Mouse (Mus musculus) hindbrain, embryonic 14.5 days (tissue): ENCODE data around the gene Krr1. TPM values are rescaled to one million over a fixed set of nuclear protein-coding genes. Genes with fewer than 3 reads are reported as not detected.

Source experiments
- ATAC-seq: fragments of 200-750 bp; cut with Nextera tagmentation; 2 replicates; pipeline ENCODE4 v1.8.0; 2017; ENCODE audit warnings: moderate number of reproducible peaks, mild to moderate bottlenecking, moderate TSS enrichment, moderate library complexity; ENCODE audit not compliant: low FRiP score
- DNase-seq: peaks from one replicate; pipeline ENCODE4 v3.0.0-alpha.2; 2015; ENCODE audit warnings: low spot score
- H3K27ac ChIP-seq: fragments of 300-500 bp; sonication (generic); 2 replicates; pipeline ENCODE4 v1.5.1; 2014; ENCODE audit warnings: mild to moderate bottlenecking, moderate library complexity
- H3K27me3 ChIP-seq: fragments of 300-500 bp; sonication (generic); 2 replicates; pipeline ENCODE4 v1.6.1; 2014; ENCODE audit warnings: mild to moderate bottlenecking, low read length, mixed read lengths; ENCODE audit not compliant: control insufficient read depth, insufficient read depth
- H3K36me3 ChIP-seq: fragments of 300-500 bp; sonication (generic); replicated peaks from 2 replicates; pipeline ENCODE4 v1.6.1; 2014; ENCODE audit not compliant: control insufficient read depth, insufficient read depth
- H3K4me1 ChIP-seq: fragments of 300-500 bp; sonication (generic); replicated peaks from 2 replicates; pipeline ENCODE4 v1.6.1; 2014; ENCODE audit warnings: antibody characterized with exemption, low read length, mixed read lengths; ENCODE audit not compliant: control insufficient read depth, insufficient read depth
- H3K4me2 ChIP-seq: fragments of 300-500 bp; sonication (generic); replicated peaks from 2 replicates; pipeline ENCODE4 v1.6.1; 2014; ENCODE audit warnings: mild to moderate bottlenecking, moderate library complexity
- H3K4me3 ChIP-seq: fragments of 300-500 bp; sonication (generic); replicated peaks from 2 replicates; pipeline ENCODE4 v1.5.1; 2014; ENCODE audit warnings: mild to moderate bottlenecking, low read length
- H3K9ac ChIP-seq: fragments of 300-500 bp; sonication (generic); 2 replicates; pipeline ENCODE4 v1.6.1; 2014
- H3K9me3 ChIP-seq: fragments of 300-500 bp; sonication (generic); 2 replicates; pipeline ENCODE4 v1.6.1; 2016; ENCODE audit warnings: low read length; ENCODE audit not compliant: control insufficient read depth
- WGBS: fragments of 180-500 bp; shearing (Covaris S2); extraction: QIAGEN DNeasy Blood & Tissue Kit; methylation state at CpG from one replicate; pipeline ENCODE4 v1.1.7; 2014; 5-methylcytosine and 5-hydroxymethylcytosine counted together
- polyA plus RNA-seq: library from polyadenylated mRNA; unstranded; fragments of >200 nt; fragmentation: Nextera tagmentation; extraction: Ambion mirVana; gene quantifications from 2 replicates; pipeline ENCODE4 v1.2.1, GENCODE M21; 2014

Gene Krr1
- polyA plus RNA-seq, 1 experiment from 2014 or later = 39.3 TPM

DNA sequence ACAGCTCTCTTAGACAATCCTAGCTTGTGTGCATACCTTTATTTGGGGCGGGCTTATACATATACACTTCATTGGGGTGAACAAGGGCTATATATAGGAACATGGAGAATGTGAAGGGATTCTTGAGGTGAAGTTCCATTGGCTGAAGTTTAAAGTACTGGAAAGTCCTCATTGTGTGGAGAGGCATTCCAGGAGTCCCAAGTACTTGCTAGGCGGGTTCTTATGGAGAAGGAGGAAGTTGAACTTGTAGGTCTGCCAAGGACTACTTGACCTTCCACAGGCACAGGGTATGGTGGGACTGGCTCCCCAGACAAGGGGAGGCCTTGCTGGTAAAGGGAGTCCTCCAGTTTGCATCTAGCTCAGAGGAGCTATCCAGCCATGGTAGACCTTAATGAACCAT lies 13.1 kb upstream of the Krr1 start:
- Histone ChIP-seq H3K36me3 (no peaks in the 10 kb centered on the region), H3K27ac (no peak overlapping the region), H3K4me2 (no peak overlapping the region), H3K9ac (no peak overlapping the region), H3K9me3 (no peaks in the 10 kb centered on the region), H3K4me1 (no peaks in the 10 kb centered on the region), H3K27me3 (no peaks in the 10 kb centered on the region), H3K4me3 (no peak overlapping the region)
- ATAC-seq = no peak
- WGBS = 86% methylated on average over 2 of the region's 2 CpGs
- no peak for DNase-seq

DNA sequence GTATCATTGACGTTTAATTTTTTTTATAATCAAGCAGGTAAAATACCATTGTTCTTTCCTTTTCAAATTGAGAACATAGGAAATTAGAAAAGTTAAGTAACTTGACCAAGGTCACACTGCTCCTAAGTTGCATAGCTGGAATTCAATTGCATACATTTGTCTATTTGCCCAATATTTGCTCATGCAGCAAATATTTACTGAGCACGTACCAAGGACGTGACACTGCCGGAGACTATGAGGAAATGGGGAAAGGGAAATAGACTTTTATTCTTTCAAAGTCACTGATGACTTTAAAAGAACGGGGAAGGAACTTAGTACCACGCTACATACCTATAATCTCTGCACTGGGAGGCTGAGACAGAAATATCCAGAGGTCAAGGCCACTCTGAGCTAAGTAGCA lies 12.0 kb upstream of the Krr1 start:
- Histone ChIP-seq H3K36me3 (no peaks in the 10 kb centered on the region), H3K4me1 (no peaks in the 10 kb centered on the region), H3K4me2 (no peak overlapping the region), H3K27ac (no peak overlapping the region), H3K9me3 (no peaks in the 10 kb centered on the region), H3K27me3 (no peaks in the 10 kb centered on the region), H3K9ac (no peak overlapping the region), H3K4me3 (no peak overlapping the region)
- no peak for DNase-seq
- WGBS = 87% methylated on average over 6 of the region's 6 CpGs
- ATAC-seq = no peak

DNA sequence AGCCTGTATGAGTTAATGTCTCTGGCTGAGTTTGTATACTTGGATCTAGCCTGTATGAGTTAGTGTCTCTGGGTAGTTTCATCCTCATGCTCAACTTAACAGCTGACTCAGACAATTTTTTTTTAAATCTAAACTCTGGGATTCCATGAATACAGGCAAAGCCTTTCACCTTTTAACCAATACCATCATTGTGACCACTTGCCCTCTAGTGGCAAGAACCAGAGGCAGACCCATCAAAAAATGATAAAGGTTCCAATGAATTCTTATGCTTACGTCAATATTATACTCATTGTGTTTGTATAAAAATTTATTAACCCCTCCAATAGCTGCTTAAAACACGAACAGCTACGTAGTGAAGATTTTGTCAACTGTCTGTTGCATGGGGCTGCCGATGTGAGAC lies 6.1 kb upstream of the Krr1 start:
- no peak overlapping the region for H3K9ac ChIP-seq
- no peak for ATAC-seq
- no peak overlapping the region for H3K4me2 ChIP-seq
- H3K9me3 ChIP-seq = no peaks in the 10 kb centered on the region
- WGBS = 61% methylated on average over 4 of the region's 4 CpGs
- no peak overlapping the region for H3K27ac ChIP-seq
- H3K27me3 ChIP-seq = no peaks in the 10 kb centered on the region
- DNase-seq = peak; percentile 48
- no peak overlapping the region for H3K4me3 ChIP-seq
- H3K4me1 ChIP-seq = no peaks in the 10 kb centered on the region
- no peaks in the 10 kb centered on the region for H3K36me3 ChIP-seq

DNA sequence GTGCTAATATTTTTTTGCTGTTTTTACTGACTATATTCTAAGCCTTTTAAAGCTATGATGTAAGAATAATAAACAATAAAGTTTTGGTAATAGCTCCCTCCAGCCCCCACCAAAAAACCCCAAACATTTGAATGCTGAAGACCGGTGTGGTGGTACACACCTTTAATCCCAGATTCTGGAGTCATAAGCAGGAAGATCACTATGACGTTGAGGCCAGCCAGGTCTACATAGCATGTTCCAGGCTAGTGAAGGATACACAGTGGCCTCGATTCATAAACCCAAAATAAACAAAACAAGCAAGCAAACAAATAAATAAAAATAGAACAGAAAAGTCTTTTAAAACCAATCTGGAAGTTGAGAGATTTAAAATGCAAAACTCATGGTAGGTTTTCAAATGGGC lies 535 bp upstream of the Krr1 start:
- Histone ChIP-seq H3K27me3 (no peaks in the 10 kb centered on the region), H3K9ac (no peak overlapping the region), H3K4me2 (peak overlapping the region; percentile 37), H3K4me3 (no peak overlapping the region), H3K27ac (no peak overlapping the region), H3K9me3 (no peaks in the 10 kb centered on the region), H3K4me1 (peaks cover 8% of the 10 kb centered on the region), H3K36me3 (peaks cover 4% of the 10 kb centered on the region)
- ATAC-seq (peak; percentile 56; the same call in 1 of the 2 replicates), DNase-seq (no peak)
- WGBS = 88% methylated on average over 3 of the region's 3 CpGs

DNA sequence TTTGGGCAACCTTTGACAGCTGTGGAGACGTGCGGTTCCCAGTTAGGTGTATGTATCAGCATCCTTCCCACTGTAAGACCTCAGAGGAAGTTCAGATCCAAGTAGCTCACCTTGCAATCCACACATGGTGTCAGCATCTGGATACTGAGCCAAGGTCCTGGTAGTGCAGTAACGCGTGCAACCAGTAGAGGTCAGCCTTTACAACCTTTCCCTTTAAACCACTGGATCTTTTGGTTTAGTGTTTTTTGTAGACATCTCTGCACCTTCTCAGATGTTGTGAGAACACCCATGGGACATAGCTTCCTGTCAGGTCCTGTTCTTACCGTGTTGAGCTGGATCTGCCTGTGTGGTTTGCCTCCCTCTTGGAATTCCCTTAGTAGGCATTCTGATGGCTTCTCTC lies 5.1 kb downstream of the Krr1 start:
- no peak overlapping the region for H3K27ac ChIP-seq
- H3K4me1 ChIP-seq = peaks cover 8% of the 10 kb centered on the region
- no peak overlapping the region for H3K4me3 ChIP-seq
- WGBS = 48% methylated on average over 5 of the region's 5 CpGs
- H3K27me3 ChIP-seq = no peaks in the 10 kb centered on the region
- H3K36me3 ChIP-seq = peaks cover 56% of the 10 kb centered on the region
- ATAC-seq = no peak
- DNase-seq = peak; percentile 81
- H3K9me3 ChIP-seq = no peaks in the 10 kb centered on the region
- H3K9ac ChIP-seq = no peak overlapping the region
- H3K4me2 ChIP-seq = no peak overlapping the region

DNA sequence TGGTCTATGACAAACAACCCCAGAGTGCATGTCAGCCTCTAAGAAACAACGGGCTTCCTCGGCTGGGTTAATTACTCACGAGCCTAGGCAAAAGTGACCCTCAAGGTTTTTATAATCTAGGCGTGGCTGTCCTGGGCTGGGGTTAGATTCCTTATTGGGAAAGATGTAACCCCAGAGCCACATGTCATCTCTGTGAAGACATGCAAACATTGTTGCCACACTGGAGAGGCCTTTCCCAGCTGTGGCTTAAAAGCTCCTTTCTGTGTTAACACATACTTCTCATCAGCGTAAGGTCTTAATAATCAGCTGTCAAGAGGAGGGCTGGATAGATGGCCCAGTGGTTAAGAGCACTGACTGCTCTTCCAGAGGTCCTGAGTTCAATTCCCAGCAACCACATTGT lies 10.6 kb downstream of the Krr1 start:
- Histone ChIP-seq H3K4me1 (no peaks in the 10 kb centered on the region), H3K9me3 (no peaks in the 10 kb centered on the region), H3K27ac (no peak overlapping the region), H3K36me3 (peaks cover 88% of the 10 kb centered on the region), H3K4me2 (no peak overlapping the region), H3K4me3 (no peak overlapping the region), H3K9ac (no peak overlapping the region), H3K27me3 (no peaks in the 10 kb centered on the region)
- 89% methylated on average over 5 of the region's 5 CpGs for WGBS
- no peak for ATAC-seq
- DNase-seq = no peak

DNA sequence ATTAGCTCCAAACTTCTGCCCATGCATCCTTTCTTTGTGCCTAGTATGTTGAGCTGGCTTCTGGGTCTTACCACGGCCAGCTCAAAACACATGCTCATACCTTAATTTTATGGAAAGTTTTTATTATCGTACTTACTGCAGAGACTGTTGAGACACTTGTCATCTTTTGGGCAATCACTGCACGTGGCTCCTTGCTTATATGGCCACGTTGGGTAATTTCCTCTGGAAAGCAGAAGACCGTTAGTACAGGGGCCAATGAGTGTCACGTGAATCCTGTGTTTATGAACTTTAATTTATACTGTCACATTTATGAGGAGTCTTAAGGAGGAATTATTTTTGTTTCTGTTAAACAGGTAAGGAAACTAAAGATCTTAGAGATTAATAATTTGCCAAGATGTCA lies 14.0 kb downstream of the Krr1 start:
- ATAC-seq = no peak
- Histone ChIP-seq H3K9me3 (no peaks in the 10 kb centered on the region), H3K36me3 (peaks cover 59% of the 10 kb centered on the region), H3K9ac (no peak overlapping the region), H3K4me1 (no peaks in the 10 kb centered on the region), H3K4me3 (no peak overlapping the region), H3K4me2 (no peak overlapping the region), H3K27ac (no peak overlapping the region), H3K27me3 (no peaks in the 10 kb centered on the region)
- 94% methylated on average over 6 of the region's 6 CpGs for WGBS
- DNase-seq = no peak

DNA sequence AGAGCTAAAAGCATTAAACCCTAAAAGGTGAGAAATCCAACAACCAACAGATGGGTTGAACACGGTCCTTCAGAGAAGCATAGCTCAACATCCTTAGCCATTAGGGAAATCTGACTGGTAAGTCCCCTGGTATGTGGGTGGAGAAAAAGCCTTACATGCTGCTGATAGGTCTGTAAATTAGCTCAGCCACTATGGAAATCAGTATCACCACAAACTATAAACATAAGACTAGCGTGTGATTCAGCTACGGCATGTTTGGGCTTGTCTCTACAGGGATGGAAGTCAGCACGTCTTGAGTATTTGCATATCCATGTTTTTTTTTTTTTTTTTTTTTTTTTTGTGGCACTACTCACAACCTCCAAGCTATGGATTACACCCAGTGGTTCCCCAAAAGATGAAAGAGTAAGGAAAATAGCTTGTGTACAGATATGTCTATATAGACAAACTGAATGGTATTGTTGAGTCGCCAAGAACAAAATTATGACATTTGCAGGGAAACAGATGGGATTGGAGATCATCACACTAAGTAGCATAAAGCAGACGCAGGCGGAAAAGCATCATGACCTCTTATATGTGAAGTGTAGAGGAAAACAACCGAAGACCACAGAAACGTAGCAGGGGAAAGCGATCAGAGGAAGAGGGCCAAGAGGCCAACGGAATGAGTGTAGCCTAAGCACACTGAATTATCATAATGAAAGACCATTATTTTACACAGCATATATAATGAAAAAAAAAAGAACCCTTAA lies 23.5 kb downstream of the Krr1 start:
- Histone ChIP-seq H3K4me1 (no peaks in the 10 kb centered on the region), H3K36me3 (no peaks in the 10 kb centered on the region), H3K4me2 (no peak overlapping the region), H3K27ac (no peak overlapping the region), H3K9ac (no peak overlapping the region), H3K4me3 (no peak overlapping the region), H3K27me3 (no peaks in the 10 kb centered on the region), H3K9me3 (no peaks in the 10 kb centered on the region)
- no peak for ATAC-seq
- WGBS = 93% methylated on average over 11 of the region's 11 CpGs
- DNase-seq = no peak

DNA sequence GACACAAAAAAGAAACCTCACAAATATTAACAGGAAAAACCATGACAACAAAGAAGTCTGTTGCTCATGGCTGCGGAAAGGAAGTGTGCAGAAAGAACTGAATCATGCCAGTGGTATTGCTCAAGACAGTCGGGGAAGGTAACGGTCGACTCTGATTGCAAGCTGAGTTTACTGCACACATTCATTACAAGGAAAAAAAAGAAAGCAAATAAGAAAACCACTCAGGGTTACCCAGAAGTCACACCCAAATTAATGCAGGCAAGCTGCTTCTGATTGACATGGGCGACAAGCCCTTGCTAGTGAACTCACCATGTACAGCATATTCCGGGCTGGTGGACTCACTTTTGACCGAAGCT lies 24.1 kb downstream of the Krr1 start:
- H3K4me3 ChIP-seq = no peak overlapping the region
- ATAC-seq = no peak
- H3K4me1 ChIP-seq = no peaks in the 10 kb centered on the region
- H3K27ac ChIP-seq = no peak overlapping the region
- WGBS = 91% methylated on average over 7 of the region's 7 CpGs
- no peak for DNase-seq
- no peaks in the 10 kb centered on the region for H3K36me3 ChIP-seq
- H3K27me3 ChIP-seq = no peaks in the 10 kb centered on the region
- no peak overlapping the region for H3K4me2 ChIP-seq
- no peaks in the 10 kb centered on the region for H3K9me3 ChIP-seq
- H3K9ac ChIP-seq = no peak overlapping the region

DNA sequence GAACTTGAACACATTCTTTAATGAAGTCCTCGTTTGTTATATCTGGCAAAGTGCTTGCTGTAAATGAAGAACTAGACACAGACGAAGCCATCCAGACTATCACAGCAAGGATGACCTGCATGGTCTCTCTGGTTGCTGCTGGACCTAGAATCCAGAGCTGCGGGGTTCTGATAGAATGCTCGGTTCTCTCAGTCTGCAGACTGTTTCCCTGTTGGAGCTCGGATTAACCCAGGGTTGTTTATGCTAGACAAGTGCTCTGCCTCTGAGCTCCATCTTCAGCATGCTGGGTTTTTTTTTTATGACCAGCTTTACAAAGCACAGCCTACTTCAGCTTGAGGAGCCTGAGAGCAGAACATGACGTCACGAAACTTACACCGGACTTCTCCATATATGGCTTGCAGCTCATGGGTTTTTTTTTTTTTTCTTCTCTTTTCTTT lies 24.5 kb downstream of the Krr1 start:
- no peaks in the 10 kb centered on the region for H3K36me3 ChIP-seq
- DNase-seq (no peak), ATAC-seq (no peak)
- H3K4me3 ChIP-seq = no peak overlapping the region
- H3K4me2 ChIP-seq = no peak overlapping the region
- H3K9ac ChIP-seq = no peak overlapping the region
- H3K9me3 ChIP-seq = no peaks in the 10 kb centered on the region
- no peaks in the 10 kb centered on the region for H3K27me3 ChIP-seq
- no peaks in the 10 kb centered on the region for H3K4me1 ChIP-seq
- WGBS = 82% methylated on average over 8 of the region's 8 CpGs
- H3K27ac ChIP-seq = no peak overlapping the region
